Mouse (Mus musculus): Measurements from ENCODE around the gene Ppp1r26. TPM values are rescaled to one million over a fixed set of nuclear protein-coding genes. Genes with fewer than 3 reads are reported as not detected.

The Ppp1r26 gene
- total and polyA plus RNA-seq, 3 experiments = not detected

DNA sequence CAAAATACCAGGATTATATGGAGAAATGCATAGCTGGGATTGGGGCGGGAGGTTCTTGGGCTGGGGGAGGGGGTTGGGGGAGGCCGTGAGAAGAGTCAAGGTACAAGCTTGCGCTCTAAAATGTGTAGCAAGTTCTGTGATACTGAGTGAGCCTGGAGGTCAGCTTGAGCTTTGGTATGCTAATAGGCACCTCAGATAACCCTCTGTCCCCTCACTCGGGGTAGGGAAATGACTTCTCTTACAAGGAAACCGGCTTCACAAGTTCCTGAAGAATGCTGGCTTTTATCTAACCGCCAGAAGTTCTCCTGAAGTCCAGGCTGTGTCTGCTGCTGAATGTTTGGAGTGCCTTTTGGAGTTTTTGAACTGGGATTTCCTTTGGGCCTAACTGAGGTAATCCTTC, 15.8 kb upstream of the Ppp1r26 start:
- peaks cover 0 to 9% of the 10 kb centered on the region in 2 experiments; a peak in 2 of 4 replicates for H3K4me1 ChIP-seq (ENCODE audit: control insufficient read depth in 1 of 2, insufficient read depth in 2 of 2, low read length in 2 of 2)
- DNase-seq (ENCODE audit: low read depth, low spot score) = no peak
- no peaks in the 10 kb centered on the region for H3K36me3 ChIP-seq (ENCODE audit: control insufficient read depth in 1 of 2, insufficient read depth in 2 of 2, low read length in 2 of 2)
- no peak overlapping the region for H3K4me3 ChIP-seq (ENCODE audit: control insufficient read depth in 1 of 2, insufficient read depth in 1 of 2, low read depth in 2 of 2, low read length in 2 of 2)
- no peaks in the 10 kb centered on the region for H3K27me3 ChIP-seq (ENCODE audit: control insufficient read depth in 1 of 2, insufficient read depth in 2 of 2, low read length in 2 of 2)
- no peaks in the 10 kb centered on the region for H3K9me3 ChIP-seq (replicated peaks; ENCODE audit: insufficient read depth, low read length)
- H3K9ac ChIP-seq (ENCODE audit: control insufficient read depth, low read depth, low read length, poor library complexity, severe bottlenecking) = no peak overlapping the region
- no peak for TF ChIP-seq TCF12 (IDR thresholded peaks at IDR 0.05; ENCODE audit: low read depth, low read length)
- TF ChIP-seq ELF1 (IDR thresholded peaks at IDR 0.05; ENCODE audit: low read depth, low read length) = no peak
- H3K27ac ChIP-seq (ENCODE audit: control insufficient read depth, low read depth, low read length) = no peak overlapping the region
- no peaks in the 10 kb centered on the region for H3K79me2 ChIP-seq (ENCODE audit: control insufficient read depth, insufficient read depth, low read length, poor library complexity)

DNA sequence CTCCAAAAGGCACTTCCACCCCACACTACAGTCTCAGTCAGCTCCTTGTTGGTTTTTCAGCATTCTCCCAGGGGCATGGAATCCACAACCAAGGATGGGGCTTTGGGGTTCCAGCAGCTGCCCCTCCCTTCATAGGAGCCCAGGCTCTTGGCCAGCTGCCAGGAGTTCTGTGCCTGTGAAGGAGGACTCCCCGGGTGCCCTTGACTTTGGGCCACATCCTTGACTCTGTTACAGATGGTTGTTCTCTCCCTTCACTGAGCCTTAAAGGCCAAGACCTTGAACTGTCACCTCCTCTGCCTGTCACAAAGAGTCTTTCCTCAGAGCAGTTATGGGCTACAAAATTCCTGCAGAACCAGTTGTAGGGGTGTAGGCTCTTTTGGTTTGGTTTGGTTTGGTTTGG, 13.8 kb upstream of the Ppp1r26 start:
- no peak for TF ChIP-seq EP300 (IDR thresholded peaks at IDR 0.05; ENCODE audit: low read depth in 1 of 2, low read length in 2 of 2)
- TF ChIP-seq GABPA (IDR thresholded peaks at IDR 0.05; ENCODE audit: low read depth, low read length) = no peak
- no peak for TF ChIP-seq RCOR1 (IDR thresholded peaks at IDR 0.05; ENCODE audit: low read depth, low read length)
- no peak for TF ChIP-seq MYB (IDR thresholded peaks at IDR 0.05; ENCODE audit: low read depth, low read length)
- no peak for TF ChIP-seq NELFE (IDR thresholded peaks at IDR 0.05; ENCODE audit: low read depth, low read length)

GRCm38 (mm10) chr2:28433512-28433911, 13.1 kb upstream of the Ppp1r26 start:
- Histone ChIP-seq H3K79me2 (ENCODE audit: control insufficient read depth, insufficient read depth, low read length, poor library complexity) (no peaks in the 10 kb centered on the region), H3K9ac (ENCODE audit: control insufficient read depth, low read depth, low read length, poor library complexity, severe bottlenecking) (no peak overlapping the region), H3K9me3 (replicated peaks; ENCODE audit: insufficient read depth, low read length) (no peaks in the 10 kb centered on the region), H3K27ac (ENCODE audit: control insufficient read depth, low read depth, low read length) (no peak overlapping the region), H3K27me3 (ENCODE audit: control insufficient read depth in 1 of 2, insufficient read depth in 2 of 2, low read length in 2 of 2) (no peaks in the 10 kb centered on the region; a peak in 1 of 4 replicates), H3K4me3 (ENCODE audit: control insufficient read depth in 1 of 2, insufficient read depth in 1 of 2, low read depth in 2 of 2, low read length in 2 of 2) (no peak overlapping the region), H3K36me3 (ENCODE audit: control insufficient read depth in 1 of 2, insufficient read depth in 2 of 2, low read length in 2 of 2) (no peaks in the 10 kb centered on the region), H3K4me1 (ENCODE audit: control insufficient read depth in 1 of 2, insufficient read depth in 2 of 2, low read length in 2 of 2) (peaks cover 0 to 9% of the 10 kb centered on the region in 2 experiments; a peak in 2 of 4 replicates)
- no peak for DNase-seq (ENCODE audit: low read depth, low spot score)
- TF ChIP-seq USF1 (IDR thresholded peaks at IDR 0.05; ENCODE audit: low read depth, low read length) (no peak), ZNF384 (IDR thresholded peaks at IDR 0.05; ENCODE audit: low read depth, low read length) (peak; percentile 79)

More for the DNA sequence above, 13.8 kb upstream of the Ppp1r26 start:
- no peaks in the 10 kb centered on the region for H3K9me3 ChIP-seq (replicated peaks; ENCODE audit: insufficient read depth, low read length)
- no peaks in the 10 kb centered on the region; a peak in 1 of 4 replicates for H3K27me3 ChIP-seq (ENCODE audit: control insufficient read depth in 1 of 2, insufficient read depth in 2 of 2, low read length in 2 of 2)
- no peaks in the 10 kb centered on the region for H3K36me3 ChIP-seq (ENCODE audit: control insufficient read depth in 1 of 2, insufficient read depth in 2 of 2, low read length in 2 of 2)
- no peak overlapping the region for H3K9ac ChIP-seq (ENCODE audit: control insufficient read depth, low read depth, low read length, poor library complexity, severe bottlenecking)
- no peaks in the 10 kb centered on the region for H3K79me2 ChIP-seq (ENCODE audit: control insufficient read depth, insufficient read depth, low read length, poor library complexity)
- H3K4me3 ChIP-seq (ENCODE audit: control insufficient read depth in 1 of 2, insufficient read depth in 1 of 2, low read depth in 2 of 2, low read length in 2 of 2) = no peak overlapping the region
- DNase-seq (ENCODE audit: low read depth, low spot score) = peak; percentile 30
- peaks cover 0 to 9% of the 10 kb centered on the region in 2 experiments; a peak in 2 of 4 replicates for H3K4me1 ChIP-seq (ENCODE audit: control insufficient read depth in 1 of 2, insufficient read depth in 2 of 2, low read length in 2 of 2)
- no peak overlapping the region for H3K27ac ChIP-seq (ENCODE audit: control insufficient read depth, low read depth, low read length)

DNA sequence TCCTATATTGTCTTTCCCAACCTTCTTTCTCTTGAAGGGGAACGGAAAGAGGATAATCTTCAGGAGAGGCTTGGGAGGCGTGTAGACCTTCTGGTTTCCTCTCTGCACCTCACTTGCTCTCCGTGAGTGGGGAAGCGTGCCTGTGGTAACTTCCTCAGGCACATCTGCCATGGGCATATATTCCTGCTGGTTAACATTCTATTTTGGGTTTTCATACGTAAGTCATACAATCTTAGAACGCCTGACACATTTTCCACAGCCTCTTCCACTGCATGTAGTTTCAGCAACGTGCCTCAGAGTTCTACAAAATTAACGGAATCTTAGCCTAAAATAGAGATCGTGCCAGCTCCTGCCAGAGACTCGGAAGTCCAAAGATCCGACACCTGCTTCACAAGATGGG, 11.2 kb upstream of the Ppp1r26 start:
- Histone ChIP-seq H3K27ac (ENCODE audit: control insufficient read depth, low read depth, low read length) (no peak overlapping the region), H3K9ac (ENCODE audit: control insufficient read depth, low read depth, low read length, poor library complexity, severe bottlenecking) (no peak overlapping the region), H3K9me3 (replicated peaks; ENCODE audit: insufficient read depth, low read length) (no peaks in the 10 kb centered on the region), H3K4me1 (ENCODE audit: control insufficient read depth in 1 of 2, insufficient read depth in 2 of 2, low read length in 2 of 2) (peaks cover 0 to 9% of the 10 kb centered on the region in 2 experiments; a peak in 2 of 4 replicates), H3K27me3 (ENCODE audit: control insufficient read depth in 1 of 2, insufficient read depth in 2 of 2, low read length in 2 of 2) (peaks cover 0 to 2% of the 10 kb centered on the region in 2 experiments; a peak in 2 of 4 replicates), H3K36me3 (ENCODE audit: control insufficient read depth in 1 of 2, insufficient read depth in 2 of 2, low read length in 2 of 2) (no peaks in the 10 kb centered on the region), H3K79me2 (ENCODE audit: control insufficient read depth, insufficient read depth, low read length, poor library complexity) (no peaks in the 10 kb centered on the region), H3K4me3 (ENCODE audit: control insufficient read depth in 1 of 2, insufficient read depth in 1 of 2, low read depth in 2 of 2, low read length in 2 of 2) (no peak overlapping the region)
- no peak for DNase-seq (ENCODE audit: low read depth, low spot score)
- TF ChIP-seq NELFE (IDR thresholded peaks at IDR 0.05; ENCODE audit: low read depth, low read length) (no peak), ZMIZ1 (IDR thresholded peaks at IDR 0.05; ENCODE audit: low read depth, low read length) (no peak), ELF1 (IDR thresholded peaks at IDR 0.05; ENCODE audit: low read depth, low read length) (no peak), SIN3A (IDR thresholded peaks at IDR 0.05; ENCODE audit: low read length) (no peak), BHLHE40 (IDR thresholded peaks at IDR 0.05; ENCODE audit: borderline replicate concordance, low read depth, low read length) (no peak), MAZ (IDR thresholded peaks at IDR 0.05; ENCODE audit: low read depth, low read length) (no peak)

Measured in MEL (cell line).